Mouse (Mus musculus) spleen, adult 2 months (tissue): ENCODE data around the gene Cnpy2.

ENCODE experiments used
- CTCF ChIP-seq: fragments of 200-500 bp; IDR thresholded peaks from 2 replicates; pipeline ENCODE4 v1.5.1; 2011; ENCODE audit warnings: mild to moderate bottlenecking, inconsistent platforms; ENCODE audit not compliant: insufficient read depth, insufficient read length, insufficient replicate concordance; ENCODE audit errors: extremely low read depth
- POLR2A ChIP-seq: fragments of 200-500 bp; IDR thresholded peaks from 2 replicates; pipeline ENCODE4 v1.6.1; 2011; ENCODE audit warnings: low read depth, low read length, inconsistent platforms

DNA sequence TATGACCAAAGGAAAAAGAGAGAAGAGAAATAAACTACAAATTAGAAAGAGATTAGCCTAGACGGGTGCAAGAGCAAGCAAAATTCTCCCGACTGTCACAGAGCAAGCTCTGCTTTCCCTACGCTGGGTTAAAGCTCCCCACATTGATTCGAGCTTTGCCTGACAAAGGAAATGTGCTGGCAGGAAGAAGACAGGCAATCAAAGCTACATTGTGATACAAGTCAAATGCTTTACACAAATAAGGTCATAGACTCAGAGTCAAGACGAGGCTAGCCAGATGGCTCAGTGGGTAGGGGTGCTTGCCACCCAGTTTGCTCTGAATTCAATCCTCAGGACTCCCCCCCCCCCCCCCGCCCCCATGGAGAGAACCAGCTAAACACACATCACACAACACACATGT is 47.8 kb downstream of the Cnpy2 start:
- TF ChIP-seq POLR2A (no peak), CTCF (no peak)
